Mouse (Mus musculus): ENCODE results near the gene Zfp710.

Gene Zfp710

DNA sequence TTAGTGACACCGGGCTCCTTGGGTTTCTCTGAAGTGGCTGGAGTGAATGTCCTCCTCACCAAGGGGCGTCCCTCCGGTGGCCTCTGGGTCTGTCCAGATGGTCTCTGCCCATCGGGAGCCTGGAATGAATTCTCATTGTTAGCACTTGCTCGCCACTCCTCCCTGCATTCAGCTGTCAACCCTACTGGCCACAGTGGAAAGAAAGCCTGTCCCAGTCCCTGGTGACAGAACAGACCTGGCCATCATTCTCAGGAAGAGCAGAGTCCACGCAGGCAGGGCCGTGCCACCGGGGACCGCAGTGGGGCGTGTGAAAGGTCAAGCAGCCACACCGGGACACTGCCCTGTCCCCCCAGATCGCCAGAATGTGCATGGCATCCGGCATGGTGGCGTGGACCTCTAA is 33.2 kb downstream of the Zfp710 start:
- peak; percentile 53 for DNase-seq (ENCODE audit: extremely low spot score)

DNA sequence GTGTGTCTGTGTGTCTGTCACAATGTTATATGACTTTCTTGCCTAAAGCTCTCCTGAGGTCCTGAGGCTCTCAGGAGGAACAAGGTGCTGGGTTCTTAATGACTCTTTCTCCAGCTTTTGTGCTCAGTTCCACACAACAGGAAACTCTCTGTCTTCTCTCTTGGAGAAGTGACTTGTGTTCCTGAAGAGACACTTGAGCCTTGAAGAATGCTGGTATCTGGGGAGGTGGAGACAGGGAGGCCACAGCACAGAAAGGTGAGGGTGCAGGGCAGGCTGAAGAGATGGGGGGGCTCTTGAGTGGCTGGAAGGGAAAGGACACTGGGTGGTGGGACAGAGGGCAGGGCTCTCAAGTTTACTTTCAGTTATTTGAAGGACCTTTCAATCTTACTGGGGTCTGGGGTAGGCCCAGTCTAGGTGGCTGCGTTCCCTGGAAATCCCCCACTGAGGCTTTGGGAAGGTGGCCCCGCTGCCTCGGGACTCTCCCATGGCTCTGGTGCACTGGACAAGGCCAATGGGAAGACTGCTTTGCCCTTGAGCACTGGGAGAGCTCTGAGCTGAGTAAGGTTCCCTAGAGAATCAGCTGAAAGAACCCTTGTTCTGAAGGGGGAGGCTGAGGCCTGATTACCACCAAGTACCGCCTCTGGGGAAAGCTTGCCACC is 33.9 kb downstream of the Zfp710 start:
- DNase-seq (ENCODE audit: extremely low spot score), result no peak

DNA sequence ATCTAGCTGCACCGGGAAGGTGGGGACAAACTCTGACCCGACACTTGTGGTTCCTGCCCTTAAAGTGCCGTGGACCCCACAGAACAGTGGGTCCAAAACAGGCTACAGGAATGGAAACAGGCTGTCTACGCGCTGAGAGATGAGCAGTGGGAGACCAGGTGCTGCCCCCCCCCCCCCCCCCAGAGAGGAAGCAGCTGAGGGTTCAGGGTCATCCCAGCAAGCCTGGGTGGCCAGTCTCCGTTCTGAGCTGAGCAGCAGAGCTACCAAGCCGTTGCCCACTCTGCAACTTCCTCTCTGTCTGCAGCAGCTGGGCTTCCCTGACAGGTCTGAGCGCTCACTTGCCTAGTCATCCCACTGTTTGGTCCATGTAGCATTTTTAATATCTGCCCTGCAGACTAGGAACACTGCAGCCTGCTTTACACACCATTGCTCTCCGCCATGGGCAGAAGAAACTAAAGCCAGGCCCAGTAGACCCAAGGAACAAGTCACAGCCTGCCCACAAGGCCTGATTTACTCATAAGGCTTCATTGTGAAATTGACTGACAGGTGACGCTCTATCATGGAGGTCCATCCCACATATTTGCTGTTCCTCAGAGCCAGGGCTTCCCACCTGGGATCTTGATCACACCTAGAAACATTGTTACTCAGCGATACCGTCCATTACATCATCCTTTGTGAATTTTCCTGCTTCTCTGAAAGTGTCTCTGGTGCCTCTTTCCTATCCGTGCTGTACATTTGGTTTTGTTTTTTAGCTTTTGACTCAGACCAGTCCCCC is 34.6 kb downstream of the Zfp710 start:
- DNase-seq (ENCODE audit: extremely low spot score), result no peak

DNA sequence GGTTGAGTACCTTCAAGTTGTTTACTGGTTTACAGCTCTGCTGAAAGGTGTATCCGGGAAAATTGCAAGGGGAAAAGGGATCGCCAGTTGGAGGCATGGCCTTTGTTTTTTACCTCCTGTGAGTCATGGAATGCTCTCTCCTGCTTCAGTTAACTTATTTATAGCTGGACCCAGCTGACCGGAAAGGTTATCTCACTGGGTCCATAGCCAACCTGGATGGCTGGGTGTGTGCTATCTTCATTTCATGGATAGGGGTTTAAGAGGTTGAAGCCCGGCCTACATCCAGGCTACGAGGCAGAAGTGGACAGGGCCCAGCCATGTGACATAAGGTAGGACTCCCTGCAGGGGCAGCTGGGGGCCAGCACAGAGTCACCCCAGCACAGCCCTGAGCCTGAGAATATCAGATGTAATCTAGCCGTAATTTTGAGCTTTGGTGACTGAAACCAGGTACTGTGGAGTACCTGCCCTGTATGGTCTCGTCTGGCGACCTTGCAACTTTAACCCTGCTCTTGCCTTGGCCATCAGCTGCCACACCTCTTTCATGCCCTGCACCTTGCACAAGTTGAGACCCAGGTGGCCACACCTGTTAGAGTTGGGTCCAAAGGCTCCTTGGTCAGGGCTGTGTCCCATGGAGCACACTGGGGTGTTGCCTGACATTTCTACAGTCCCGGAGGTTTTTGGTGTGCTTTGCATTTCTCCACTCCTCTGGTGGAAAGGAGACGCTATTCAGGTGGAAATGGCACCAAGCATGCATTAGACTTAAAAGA is 35.6 kb downstream of the Zfp710 start:
- DNase-seq (ENCODE audit: extremely low spot score), result no peak

DNA sequence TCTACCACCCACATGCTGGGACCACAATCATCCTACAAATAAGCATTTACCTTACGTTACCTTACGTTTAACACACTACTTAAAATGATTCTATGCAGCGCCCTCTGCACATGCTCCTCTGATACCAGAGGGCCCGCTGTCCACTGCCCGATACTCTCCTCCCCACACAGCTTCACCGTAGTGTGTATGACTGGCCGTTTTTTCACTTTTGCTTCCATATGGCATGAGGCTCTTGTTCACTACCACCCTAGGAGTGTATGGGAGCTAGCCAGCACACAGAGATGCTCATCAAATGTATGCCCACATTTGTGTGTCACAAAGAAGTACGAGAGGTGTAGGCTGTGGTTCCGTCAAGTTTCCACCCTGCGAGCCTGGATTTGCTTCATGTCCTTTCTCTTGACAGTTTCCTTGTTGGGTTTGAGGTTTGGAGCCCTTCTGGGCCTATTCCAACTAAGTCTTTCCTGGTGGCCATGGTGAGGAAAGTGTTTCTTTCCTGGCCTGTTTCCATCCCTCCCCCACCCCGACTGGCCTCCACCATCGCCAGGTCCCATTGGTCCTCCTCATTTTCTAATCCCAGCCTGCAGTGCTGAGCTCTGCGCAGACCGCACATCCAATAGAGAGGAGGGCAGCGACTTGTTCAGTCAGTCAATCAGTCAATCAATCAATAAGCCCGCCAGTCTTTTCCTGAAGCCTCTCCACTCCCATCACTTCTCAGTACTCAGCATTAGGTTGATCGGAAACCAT is 37.6 kb downstream of the Zfp710 start:
- DNase-seq (ENCODE audit: extremely low spot score), result no peak

DNA sequence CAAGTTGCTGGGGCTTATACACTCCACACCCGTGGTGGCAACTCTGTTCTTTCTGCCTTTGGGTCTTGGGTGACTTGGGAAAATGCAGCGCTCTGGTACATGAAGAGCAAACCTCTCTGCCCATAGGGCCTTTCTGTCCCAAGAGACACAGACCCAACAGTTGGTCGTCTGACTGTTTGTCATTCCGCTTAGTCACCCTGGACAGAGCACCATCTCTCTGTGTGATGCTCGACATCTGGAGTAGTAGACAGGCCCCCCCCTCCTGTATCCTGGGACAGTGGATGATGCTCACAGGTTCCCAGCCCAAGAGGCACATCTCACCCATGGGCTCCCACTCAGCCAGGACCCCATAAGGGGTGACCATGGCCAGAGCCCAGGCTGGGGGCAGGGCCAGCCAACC is 38.6 kb downstream of the Zfp710 start:
- no peak for DNase-seq (ENCODE audit: extremely low spot score)

DNA sequence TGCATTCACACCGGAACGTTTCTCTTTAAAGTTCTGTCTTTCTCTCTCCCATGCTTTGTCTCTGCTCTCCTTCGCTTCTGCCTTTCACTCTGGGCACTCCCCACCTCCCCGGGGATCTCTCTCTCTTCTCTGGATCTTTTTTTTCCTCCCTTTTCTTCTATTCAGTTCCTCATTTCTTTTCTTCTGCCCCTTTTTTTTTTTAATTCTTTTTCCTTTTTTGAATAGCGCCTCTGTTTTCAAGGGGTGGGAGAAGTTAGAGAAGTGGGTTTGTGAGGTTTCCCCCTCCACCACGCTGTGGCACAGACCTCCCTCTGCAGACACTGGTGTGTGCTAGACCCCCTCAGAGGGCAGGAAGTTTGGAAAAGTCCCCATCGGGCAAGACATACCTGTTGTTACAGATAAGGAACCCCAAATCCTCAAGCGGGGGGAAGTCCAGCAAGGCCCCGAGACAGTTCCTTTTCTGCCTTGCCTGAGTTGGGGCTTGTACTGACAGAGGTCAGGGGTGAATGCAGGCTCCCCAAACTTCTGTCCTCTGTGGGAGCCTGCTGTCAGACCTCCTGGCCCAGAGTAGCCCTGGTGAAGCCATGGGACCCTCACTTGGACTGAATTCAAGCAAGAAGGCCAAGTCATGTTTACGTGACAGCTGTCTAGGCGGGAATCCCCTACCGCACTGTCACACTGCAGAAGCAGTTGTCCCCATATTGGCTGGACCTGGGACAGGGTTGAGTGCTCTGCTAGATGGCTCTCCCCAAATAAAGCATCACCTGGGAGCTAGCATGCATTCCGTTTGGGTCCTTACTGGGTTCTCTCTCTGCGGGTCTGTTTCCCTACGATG is 39.5 kb downstream of the Zfp710 start:
- DNase-seq (ENCODE audit: extremely low spot score), result no peak

DNA sequence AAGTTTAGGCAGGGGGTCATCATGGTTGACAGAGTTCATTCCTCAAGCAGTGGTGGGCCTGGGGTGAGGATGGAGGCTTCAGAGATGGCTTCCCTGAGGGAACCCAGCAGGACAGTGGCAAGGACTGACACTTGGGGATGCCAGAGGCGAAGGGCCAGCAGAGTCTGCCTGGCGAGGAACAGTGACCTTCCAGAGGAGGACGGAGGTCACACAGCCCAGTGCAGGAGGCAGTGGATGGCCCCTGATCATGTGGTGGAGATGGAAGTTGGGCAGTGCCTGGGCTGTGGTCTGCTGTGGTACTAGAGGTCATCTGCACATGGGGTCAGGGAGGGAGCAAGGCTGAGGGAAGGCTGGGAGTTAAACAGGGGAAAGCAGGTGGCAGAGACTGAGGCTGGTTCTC is 40.6 kb downstream of the Zfp710 start:
- DNase-seq (ENCODE audit: extremely low spot score), result no peak

DNA sequence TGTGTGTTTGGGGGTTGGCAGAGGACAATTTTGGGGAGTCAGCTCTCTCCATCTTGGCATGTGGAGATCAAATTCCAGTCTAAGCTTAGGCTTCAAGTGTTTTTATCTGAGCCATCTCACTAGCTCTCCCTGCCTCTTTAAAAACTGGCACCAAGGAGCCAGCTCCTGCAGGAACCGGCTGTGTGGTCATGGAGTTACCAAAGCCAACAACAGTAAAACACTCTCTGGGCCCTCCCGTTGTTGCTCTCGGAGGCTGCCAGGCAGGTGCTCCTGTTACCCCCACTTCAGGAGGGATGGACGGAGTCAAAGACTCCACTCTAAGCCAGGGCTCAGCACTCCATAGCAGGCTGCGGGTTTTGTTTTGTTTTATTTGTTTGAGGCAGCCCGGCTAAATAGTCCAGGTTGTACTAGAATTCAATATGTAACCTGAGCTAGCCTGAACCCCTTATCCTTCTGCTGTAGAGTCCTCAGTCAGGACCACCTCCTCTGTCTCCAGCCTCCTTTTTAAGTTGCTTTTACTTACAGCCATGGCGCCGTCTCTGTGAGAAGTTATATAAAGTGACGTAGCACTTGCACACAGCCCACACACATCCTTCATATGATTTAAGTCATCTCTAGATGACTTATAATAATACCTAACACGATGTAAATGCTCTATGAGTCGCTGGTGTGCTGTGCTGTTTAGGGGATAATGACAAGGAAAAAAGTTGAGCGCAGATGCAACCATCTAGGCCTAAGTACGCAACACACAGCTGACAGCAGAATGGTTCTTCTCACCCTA is 42.3 kb downstream of the Zfp710 start:
- no peak for DNase-seq (ENCODE audit: extremely low spot score)

DNA sequence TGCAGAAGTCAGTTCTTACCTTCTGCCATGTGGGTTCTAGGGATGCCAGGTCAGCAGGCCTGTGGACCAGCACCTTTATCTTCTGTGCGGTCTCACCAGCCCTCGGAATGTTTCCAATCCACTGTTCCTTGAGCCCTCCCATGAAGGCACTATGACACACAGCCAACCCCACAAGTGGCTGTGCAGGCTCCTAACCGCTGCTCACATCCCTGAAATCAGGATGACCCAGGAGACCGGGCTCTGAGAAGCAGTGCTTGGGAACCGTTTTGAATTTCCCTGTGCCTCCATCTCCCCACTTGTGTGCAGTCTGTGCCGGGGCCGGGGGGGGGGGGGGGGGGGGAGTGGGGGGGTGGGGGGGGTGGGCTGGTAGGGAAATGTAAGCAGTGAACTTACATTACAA is 43.7 kb downstream of the Zfp710 start:
- DNase-seq (ENCODE audit: extremely low spot score), result no peak

DNA sequence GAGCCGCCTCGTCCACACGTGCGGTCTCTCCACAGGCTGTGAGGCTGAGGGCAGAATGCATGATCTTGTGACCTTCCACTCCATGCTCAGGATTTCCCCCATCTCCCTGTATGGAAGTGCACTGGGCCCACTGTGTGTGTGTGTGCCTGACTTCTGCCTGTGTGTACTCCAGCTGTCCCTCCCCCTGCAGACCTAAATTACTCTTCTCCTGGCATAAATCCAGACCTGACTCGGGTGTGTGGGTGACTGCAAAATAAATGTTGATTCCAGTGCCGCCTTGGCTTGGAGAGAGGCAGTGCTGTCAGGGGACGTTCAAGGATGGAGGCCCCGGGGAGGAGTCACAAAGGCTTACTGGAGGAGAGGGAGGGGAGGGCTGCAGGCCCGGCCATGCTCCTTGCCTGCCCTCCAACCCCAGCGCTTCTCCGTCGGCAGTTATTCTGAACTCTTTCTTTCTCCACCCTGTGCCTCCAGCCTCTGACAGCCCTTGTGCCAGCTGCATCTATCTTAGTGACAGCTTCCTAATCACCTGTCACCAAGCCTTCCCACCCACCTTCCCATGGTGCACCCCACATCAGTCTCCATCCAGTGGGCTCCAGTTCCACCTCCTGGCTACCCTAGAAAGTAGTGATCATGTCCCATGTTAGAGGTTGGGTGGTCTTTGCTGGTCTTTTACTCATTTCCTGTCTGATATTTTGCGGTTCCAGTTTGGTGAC is 45.2 kb downstream of the Zfp710 start:
- no peak for DNase-seq (ENCODE audit: extremely low spot score)

DNA sequence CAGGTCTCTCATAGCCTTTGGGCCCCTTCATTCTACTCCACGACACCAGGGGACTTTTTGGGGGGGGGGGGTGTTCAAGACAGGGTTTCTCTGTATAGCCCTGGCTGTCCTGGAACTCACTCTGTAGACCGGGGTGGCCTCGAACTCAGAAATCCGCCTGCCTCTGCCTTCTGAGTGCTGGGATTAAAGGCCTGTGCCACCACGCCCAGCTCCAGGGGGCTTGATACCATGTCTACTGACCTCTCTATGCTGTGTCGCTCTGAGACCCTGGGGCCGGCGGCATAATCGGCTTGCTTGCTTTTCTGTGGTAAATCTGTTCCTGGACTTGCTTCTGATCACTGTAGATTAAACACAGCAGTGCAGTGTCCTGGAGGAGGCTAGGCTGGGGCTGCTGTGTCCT is 46.6 kb downstream of the Zfp710 start:
- DNase-seq (ENCODE audit: extremely low spot score), result no peak

DNA sequence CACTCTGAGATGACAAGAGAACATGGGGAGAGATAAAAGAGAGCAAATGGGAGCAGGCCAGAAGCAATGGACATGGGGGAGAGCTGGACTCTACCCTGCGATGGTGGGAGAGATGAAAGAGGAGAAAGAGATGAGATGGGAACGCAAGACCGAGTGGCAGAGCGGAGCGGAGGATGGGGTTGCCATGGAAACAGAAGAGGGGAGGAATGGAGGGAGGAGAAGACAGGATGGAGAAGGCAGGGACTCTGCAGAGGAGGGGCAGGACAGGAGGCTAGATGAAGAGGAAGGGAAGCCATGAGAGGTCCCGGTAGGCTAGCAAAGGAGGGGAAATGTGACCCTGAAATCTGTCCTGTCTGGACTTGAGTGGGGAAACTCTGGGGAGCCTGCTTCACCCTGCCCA is 47.7 kb downstream of the Zfp710 start:
- DNase-seq (ENCODE audit: extremely low spot score), result no peak

DNA sequence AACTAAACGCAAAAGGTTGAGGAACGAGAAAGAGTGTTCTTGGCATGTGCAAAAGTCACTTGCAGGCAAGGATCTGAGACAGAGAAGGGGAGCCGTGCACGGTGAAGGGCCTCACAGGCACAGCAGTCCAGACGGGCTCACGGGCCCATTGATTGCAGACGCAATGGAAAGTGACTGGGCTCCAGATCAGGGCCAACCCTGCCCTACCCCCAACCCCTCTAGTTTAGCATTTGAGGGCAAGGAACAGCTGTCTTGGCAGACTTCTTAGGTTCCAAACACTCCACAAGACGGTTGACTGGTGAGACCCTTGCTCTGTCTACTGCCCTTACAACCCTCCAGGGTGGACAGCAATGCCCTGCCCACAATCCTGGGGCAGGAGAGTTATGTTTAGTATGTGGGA is 48.9 kb downstream of the Zfp710 start:
- no peak for DNase-seq (ENCODE audit: extremely low spot score)

DNA sequence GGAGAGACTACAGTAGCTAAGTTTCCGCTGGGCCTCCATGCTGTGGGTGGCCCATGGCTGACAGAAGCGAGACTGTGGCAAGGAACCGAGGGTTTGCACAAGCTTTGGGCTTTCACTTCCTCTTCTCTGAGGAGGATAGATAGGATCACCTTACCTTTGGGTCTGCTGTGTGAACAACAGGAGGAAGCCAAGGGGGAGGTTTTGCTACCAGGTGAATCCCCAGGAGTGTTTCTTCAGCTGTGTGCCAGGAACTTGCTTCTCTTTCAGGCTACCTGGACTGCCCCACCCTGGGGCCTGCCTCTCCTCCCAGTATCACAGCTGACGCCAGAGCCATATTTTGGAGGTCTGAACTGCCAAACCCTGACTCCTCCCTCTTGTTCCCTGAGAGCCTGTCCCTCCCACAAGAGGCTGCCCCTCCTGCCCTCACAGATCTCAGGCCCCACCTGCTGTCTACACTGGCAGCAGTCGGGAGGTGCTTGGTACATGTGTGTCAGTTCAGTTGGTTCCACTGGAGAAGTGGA is 50.4 kb downstream of the Zfp710 start:
- DNase-seq (ENCODE audit: extremely low spot score), result no peak

DNA sequence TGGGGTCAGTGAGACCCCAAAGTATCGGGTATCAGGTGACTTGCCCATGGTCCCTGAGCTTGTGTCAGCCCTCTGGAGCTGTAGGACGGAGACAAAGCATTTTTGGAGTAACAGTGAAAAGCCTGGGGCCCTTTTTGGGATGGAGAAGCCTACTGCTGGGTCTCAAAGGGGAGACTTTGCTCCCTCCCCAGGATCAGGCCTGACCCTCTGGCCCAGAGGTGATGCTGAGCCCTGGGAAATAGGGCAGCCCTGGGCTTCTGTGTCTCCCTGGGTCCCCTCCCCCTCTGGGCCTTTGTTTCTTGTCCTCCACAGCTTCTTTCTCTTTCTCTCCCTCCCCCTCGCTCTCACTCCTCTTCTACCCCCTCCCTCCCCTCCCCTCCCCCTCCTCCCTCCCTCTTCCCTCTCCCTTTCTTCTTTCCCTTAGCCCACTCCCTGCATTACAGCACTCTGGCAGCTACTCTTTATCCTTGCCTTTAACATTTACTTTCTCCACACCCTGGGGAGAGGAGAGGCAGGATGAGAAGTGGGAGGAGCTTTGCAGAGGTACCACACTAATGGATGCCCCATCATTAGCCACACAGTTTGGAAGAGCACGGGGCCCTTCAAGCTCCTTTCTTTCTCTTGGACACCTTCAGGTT is 51.5 kb downstream of the Zfp710 start:
- peak; percentile 52 for DNase-seq (ENCODE audit: extremely low spot score)

DNA sequence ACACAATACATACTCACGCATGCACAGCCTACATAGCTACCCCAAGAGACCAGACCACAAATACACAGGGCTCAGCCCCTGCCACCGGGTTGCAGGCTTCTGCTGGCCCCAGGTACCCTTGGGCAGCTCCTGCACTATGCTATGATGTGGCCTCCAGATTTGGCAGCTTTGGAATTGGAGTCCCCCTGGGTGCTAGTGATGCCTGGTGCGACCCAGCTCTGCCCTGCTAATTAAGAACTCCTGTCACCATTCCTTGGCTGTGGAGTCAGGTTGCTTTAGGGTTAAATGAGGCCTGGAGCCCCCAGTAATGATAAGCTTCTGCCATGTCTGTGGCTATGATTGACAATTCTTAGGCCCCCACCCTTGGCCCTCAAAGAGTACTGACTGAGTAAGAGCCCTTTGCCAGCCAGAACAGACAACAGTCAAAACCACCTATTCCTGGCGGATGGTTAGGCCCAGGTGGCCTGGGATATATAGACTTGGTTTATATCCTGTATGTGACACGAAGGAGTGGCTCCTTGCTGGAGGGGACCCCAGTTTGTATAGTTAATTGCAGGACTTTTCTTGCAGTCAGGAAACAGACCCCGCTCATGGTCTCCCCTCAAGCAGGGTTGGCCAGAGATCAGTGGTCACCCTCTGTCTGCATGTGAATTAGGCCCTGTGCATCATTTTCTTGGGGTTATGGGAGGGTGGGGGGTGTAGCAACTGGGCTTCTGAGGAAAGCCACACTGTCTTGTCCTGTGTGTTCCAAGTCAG is 52.5 kb downstream of the Zfp710 start:
- DNase-seq (ENCODE audit: extremely low spot score), result no peak

DNA sequence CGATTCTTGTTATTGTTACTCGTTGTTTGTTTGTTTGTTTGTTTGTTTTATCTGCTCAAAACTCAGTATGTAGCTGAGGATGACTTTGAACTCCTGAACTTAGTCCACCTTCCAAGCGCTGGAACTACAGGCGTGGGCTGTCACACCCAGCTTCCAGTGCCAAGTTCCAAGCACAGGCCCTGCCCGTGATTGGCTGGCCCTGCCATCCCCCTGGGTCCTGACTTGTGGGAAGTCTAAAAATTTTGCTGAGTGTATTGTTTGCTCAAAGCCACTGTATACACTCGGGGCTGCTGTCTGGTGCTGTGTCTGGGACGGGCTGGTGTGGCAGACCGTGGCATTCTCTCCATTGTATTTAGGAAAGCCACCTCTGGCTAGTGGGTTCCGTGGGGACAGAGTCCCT is 53.2 kb downstream of the Zfp710 start:
- no peak for DNase-seq (ENCODE audit: extremely low spot score)

Measured in embryo, embryonic 9.5 days (tissue).